Mouse (Mus musculus) adrenal gland, adult 2 months (tissue): Measurements from ENCODE around the gene Syt12. TPM values are rescaled to one million over a fixed set of nuclear protein-coding genes. Genes with fewer than 3 reads are reported as not detected.

Experiments used
- DNase-seq: peaks from one replicate; pipeline ENCODE4 v3.0.0; 2021
- polyA plus RNA-seq: library from polyadenylated mRNA; depleted of rRNA; stranded (reverse); fragments of >200 nt; gene quantifications from 2 replicates; pipeline ENCODE4 v1.2.3, GENCODE M21; 2012
- total RNA-seq, 2 experiments: library from RNA; stranded (reverse); gene quantifications; 2 replicates each; pipeline ENCODE4 v1.2.3; 2021

Gene Syt12
- total and polyA plus RNA-seq, 3 experiments = 58.0 to 124 (median 74.0) TPM

DNA sequence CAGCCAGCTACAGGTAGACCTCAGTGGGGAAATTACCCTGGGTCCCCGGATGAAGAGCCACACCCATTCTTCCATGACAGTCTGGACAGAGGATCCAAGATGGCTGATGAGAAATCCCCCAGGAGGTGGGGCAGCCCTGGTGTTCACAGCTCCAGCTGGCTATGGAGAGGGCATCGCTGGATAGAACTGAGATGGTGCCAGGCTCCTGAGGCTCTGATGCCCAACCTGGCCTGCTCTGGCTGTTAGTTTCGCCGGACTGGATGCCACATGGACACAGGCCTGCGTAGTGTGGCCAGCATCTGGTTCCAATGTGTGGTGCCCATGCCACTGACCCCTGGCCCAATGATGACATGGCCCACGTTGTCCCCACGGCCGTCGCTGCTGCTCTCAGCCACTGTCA, 29.8 kb downstream of the Syt12 start:
- no peak for DNase-seq

DNA sequence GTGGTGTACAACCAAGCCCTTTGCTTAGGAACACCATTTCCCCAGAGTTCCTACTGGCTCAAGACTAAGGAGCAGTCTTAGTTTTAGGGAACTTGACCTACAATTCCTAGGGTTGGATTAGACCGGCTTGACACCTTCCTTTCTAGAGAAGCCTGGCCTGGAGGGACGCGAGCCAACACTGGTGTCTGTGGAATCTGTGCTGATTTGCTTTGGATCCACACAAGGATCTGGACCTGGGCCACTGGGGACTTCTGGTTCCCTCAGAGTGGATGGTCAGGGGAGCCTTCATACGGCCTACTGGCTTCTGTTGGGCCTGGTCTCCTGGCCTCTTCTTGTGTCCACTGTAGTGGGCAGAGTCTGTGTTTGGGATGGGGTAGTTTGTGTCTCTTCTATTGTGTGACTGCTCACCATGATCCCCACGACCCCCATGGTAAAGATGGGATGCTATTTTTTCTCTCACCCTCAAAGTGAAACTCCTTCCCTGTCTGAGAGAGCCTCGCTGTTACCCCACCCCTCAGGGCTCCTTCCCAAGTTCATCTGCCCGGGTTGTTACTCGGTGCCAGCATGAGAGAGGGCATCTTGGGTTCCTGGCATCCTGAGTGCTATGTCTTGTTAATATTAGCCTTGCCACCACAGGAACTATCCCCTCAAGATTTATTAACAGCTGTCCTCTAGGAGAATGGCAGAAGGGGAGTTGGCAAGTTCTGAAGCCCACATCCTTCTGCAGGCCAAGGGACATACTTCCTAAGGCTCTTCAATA, 30.4 kb downstream of the Syt12 start:
- no peak for DNase-seq

DNA sequence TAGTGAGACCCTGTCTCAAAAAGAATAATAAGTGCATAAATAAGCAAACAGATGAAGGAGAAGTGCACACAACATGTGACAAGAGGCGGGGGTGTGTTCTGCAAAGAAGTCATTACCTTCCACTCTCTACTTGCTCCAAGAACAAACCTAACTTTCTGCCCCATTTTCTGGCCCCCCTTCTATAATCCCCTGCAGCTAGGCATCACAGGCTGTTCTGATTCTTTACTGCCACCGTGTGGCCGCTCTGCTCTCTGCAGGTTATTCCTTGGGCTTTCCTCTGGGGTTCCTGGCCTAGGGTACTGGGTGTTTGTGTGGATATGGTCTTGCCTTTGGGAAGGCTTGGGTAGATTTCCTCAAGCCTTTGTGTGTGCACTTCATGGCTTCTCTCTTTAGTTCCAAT, 34.8 kb downstream of the Syt12 start:
- DNase-seq = peak; percentile 78

DNA sequence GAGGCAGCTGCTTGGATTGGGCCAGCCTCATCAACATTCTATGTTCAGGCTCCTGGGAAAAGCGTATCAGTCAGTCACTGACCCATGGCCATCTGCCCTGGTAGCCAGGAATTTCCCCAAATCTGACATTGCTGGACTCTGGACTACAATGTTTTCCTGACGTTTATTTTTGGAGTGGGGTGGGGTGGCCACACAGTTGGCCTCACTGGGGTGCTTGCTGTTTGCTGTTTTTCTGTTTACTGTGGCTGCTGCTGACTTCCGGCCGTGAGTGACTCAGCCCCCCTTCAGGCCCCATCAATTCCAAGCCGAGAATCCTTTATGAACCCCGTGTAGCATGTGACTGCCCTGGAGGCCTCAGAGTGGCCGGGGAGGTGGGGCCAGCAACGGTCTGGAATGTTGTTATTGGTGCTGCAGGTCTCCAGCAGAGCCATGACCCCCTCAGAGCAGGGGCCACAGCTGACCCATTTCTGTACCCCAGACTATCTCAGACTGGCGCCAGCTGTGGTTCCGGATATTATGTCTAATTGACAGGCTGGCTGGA, 35.6 kb downstream of the Syt12 start:
- DNase-seq = peak; percentile 58

DNA sequence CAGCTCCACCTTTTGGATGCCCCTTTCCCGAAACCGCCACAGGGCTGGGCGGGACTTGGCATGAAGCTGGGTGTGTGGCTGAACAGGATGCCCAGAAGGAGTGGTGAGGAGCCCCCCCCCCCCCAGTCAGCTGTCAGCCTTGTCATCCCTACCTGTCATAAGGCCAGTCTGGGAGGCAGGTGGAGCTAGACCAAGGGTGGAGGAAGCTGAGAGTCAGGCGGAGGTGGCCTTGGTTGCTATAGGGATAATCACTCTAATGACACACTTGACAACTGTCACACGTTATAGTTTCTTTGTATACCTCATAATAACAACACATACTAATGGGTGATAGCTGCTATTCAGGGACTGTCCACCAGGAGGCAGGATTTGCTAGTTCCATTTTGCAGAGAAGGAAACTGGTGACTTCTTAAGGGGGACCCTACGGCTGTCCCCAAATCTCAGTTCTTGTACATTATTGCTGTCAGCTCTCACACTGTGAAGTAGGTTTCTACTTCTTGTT, 36.1 kb downstream of the Syt12 start:
- peak; percentile 52 for DNase-seq

DNA sequence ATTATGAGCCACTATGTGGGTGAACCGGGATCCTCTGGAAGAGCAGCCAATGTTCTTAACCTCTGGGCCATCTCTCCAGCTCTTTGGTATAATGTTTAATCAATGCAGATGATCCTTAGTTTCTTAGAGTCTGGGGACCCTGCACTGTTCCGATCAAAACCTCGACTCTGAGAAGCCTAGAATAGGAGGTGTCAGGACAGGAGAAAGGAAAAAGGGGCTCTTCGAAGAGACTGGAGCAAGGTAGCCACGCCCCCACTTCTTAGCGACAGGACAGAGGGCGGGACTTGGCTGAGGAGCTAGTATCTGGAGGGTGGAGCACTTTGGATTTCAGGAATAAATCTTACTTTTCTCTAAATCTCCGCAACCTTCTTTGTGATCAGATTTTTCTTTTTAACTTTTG, 37.0 kb downstream of the Syt12 start:
- peak; percentile 77 for DNase-seq

DNA sequence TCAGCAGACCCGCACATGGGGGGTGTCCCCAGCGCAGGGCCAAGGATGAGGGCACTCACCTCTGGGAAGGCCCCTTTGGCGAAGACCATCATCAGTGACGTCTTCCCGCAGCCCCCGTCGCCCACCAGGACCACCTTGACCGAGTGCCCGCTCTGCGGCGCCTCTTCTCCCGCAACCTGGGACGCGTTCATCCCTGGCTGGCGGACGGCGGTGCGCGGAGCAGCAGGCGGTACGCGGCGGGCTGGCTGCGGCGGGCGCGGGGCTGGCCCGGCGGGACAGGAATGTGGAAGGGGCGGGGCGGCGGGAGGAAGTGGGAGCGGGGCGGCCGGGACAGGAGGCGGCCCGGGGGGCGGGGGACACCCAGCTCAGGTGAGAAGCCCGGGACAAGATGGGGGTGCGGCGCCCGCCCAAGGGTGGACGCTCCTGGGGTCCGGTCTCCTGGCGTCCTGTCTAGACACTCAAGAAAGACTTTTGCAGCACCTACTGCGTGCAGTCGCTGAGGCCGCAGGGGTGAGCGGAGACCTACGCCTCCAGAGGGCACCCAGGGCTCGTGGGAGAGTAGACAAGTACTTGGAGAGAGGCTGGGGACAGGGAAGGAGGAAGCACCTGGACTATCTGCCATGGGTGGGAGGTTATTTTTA, 38.0 kb downstream of the Syt12 start, which contains the start of gene Rhod:
Rhod (minus strand) TSS at position 272 of the 641 bp plus-strand sequence.
- DNase-seq = peak; percentile 89

DNA sequence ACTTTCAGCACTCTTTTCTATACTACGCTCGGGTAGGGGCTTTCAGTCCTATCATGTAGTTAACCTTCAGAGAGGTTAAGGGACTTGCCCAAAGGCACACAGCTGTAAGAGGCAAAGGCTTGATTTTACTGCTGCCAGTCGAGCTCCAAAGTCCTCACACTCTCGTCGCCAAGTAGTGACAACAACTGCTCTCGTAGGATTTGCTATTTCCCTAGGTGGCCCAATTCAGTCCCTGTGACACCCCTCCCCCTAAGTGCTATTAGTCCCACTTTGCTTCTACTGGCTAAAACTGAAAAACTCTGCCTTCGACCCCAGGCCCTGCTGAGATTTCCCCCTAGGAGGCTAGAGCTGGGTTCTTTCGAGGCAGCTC, 38.5 kb downstream of the Syt12 start:
- no peak for DNase-seq

DNA sequence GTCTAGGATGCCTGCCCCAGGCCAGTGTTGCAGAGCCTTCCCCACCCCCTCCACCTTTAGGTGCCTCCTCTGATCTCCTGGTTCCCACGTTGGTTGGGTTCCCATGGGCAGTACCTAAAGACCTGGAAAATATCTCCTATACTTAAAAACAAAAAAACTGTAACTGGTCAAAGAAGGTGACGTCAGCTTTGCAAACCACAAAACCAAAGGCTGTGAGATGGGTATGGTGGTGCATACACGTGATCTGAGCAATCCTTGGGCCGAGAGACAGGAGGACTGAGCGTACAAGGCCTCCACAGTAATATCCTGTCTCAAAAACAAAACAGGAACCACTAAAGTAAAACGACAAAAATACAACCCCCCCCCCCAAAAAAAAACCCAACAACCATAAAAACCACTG, 39.4 kb downstream of the Syt12 start:
- no peak for DNase-seq

DNA sequence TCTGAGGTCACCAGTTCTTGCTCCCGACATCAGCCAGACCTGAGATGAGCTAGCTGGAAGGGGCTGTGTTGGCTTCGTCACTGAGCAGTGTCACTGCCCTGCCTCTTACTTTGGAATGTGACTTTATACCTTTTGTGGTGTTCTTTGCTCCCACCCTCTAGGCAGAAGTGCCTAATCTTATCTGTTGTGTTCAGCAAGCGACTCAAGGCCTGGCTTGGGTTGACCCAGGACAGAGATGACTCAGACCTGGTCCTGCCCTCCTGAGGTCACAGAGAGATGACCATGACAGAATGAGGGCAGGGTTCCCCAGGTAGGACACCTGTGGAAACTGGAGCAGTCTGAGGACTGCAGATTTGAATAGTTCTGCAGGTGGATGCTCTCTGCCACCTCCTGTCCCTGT, 41.0 kb downstream of the Syt12 start:
- DNase-seq = peak; percentile 68

DNA sequence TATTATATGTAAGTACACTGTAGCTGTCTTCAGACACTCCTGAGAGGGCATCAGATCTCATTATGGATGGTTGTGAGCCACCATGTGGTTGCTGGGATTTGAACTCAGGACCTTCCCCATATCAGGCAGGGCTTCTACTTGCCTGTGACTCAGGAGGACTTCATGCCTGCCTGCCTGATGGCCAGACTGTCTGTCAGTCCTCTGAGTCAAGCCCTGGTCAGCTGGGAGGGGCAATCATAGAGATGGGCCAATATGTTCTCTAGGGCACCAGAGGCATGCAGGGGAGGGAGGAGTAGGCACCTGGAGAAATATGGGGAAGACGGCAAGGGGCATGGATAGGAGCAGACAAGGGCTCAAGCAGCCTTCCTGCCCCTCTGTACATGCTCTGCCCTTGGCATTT, 42.2 kb downstream of the Syt12 start:
- peak; percentile 55 for DNase-seq

DNA sequence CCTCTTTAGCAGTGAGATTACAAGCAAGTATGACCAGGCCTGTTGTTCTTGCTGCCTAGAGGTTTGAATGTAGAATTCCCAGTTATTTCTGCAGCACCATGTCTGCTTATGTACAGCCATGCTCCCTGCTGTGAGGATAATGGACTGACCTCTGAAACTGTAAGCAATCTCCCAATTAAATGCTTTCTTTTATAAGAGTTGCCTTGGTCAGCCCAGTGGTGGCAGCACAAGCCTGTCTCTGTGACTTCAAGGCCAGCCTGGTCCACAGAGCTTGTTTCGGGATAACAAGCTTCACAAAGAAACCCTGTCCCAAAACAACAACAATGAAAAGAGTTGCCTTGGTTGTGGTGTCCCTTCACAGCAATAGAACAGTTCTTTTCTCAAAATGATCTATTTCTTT, 43.5 kb downstream of the Syt12 start:
- DNase-seq = no peak

DNA sequence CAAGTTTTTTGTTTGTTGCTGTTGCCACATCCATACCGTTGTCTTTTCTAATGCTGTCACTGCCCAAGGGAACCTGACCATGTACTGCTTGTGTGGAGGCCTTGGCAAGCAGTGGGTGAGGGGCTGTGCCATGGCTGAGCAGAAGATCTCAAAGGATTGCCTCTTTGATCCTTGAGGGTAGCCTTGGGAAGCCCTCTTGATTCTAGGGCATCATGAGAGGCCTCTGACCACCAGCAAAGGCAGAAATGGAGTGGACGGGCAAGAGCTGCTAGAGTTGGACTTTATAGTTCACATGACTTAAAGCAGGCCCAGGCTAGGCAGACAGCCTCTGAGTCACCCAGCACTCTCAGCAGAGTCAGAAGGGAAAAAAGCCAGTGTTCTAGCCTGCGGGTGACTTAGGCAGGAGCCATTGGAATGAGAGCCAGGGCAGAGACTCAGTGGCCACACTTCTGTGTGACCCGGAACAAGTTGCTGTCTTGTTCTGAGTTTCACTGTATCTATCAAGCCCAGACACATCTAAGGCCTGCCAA, 47.1 kb downstream of the Syt12 start:
- DNase-seq = peak; percentile 70

DNA sequence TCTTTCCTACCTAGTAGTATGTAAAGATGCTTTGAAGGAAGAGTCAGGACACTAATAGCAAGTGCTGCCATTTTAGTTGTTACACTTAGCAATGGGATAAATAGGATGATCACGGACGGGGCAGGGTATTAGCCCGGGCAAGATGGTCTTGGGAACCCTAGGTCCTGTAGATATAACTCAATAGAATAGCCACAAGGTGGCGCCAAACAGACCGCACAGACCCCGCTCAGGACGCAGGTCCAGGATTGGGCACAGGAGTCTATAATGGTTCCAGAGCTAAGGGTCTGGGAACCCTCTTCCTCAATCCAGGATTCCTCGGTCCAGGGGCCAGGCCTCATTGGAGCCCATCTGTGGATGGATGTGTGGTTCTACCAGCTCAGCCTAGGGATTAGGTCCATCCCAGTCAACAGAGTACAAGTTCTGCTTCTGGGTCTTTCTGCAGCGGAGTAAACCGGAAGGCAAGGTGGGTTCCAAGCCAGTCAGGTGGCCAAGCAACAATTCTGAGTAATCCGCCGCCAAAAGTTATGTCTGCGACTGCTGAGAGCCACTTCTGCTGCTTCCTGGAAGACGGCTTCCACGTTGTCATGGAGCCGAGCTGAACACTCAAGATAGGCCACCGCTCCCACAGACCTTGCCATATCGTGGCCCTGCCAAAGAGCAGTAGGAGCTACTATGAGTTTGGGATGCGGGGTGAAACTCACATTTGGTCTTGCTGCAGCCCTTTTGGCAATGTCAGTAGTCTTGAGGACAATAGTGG, 51.5 kb downstream of the Syt12 start:
- peak; percentile 41 for DNase-seq

DNA sequence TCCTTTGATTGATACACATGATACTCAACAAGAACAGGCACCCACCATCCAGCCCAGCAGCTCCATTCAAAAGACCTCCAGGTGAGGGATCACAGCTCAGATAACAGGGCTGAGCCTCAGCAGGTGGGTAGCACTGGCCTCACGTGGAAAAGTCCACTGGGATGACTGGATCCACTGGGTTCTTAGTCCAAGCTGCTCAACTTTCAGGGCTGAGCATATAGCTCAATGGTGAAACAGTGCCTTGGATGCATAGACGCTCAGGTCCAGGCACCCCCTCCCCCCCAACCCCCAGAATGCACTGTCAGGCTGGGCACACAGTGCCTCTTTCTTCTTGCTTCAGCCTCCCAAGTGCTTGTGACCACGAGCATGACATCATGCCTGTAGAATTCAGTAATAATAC, 54.2 kb downstream of the Syt12 start:
- DNase-seq = no peak

DNA sequence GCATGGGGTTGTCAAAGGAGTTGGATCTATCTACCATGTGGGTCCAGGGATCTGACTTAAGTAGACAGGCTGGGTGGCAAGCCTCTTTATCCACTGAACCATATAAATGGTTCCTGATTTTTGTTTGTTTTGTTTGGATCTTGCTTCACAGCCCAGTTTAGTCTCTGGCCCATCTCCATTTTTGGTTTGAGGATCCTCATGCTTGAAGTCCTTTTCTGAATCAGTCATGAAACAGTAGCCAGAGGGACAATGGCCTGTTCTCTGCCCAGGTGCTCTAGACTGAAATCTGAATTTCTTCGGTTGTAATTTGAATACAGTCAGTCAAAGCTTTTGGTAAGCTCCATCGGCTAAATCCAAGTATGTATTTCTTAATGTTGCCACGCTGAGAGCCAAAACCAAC, 54.7 kb downstream of the Syt12 start:
- no peak for DNase-seq

DNA sequence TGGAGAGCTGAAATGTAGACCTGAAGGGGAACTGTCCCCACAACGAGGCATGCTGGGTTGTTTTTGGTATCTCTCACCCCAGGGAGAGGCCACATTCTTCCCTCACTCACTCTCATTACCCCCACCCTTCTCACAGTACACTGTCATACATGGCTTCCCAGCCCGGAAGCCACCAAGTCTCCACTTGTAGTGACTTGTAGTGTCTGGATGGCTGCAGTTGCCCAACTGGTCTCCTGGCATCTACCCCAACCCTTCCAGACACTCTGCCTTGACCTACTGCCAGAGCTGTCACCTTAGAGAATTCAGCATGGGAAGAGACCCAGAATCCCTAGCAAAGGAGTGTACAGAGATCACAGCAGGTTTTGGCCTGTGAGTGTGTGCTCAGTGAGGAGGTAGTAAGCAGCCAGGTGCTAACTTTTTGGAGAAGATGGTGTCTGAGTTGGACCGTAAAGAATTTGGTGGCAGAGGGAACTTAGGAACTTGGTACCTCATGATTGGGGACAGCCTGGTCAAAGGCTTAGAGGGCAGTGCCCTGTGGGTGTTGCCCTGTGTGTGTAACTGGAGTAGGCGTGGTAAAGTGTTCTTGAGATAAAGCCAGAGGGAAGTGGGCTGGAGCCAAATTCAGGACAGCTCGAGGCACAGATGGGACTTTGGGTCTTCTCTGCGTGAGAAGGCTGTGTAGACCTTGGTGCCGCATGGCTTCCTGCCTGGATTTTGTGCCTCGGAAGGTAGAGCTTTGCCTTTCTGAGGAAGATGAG, 56.9 kb downstream of the Syt12 start:
- DNase-seq = peak; percentile 43

DNA sequence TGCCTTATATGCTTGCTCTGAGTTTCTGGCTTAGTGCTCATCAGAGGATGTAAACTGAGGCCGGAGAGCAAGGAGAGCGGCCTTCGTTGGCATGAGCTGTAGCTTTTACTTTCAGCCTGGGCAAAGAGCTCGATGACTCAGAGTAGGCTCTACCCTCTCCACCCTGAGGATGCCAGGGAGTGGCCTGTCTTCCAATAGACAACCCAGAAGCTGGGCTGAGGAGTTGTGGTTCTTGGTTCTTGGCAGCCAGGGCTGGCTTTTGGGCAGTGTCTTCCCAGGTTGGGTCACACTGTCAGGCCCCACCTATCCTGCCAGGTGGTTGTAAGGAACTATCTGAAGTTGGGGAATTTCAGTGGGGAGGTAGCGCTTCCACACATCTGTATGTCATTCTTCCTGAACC, 57.5 kb downstream of the Syt12 start:
- no peak for DNase-seq

DNA sequence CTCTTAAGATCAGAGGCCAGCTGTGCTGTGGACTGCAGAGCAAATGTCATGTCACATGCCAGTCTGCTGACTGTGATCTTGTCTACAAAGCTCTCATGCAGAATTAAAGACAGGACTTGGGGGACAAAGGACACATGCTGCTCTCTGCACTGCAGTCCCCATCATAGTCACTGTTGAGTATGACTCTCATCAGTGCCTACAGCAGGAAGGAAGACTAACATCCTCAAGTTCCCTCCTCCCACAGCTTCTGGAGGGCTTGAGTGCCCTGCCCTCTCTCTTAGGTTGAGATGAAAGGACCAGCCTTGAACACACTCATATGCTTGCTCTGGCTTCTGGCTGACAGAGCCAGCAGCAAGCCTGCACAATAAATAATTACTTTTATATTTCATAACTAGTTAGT, 59.5 kb downstream of the Syt12 start:
- no peak for DNase-seq

DNA sequence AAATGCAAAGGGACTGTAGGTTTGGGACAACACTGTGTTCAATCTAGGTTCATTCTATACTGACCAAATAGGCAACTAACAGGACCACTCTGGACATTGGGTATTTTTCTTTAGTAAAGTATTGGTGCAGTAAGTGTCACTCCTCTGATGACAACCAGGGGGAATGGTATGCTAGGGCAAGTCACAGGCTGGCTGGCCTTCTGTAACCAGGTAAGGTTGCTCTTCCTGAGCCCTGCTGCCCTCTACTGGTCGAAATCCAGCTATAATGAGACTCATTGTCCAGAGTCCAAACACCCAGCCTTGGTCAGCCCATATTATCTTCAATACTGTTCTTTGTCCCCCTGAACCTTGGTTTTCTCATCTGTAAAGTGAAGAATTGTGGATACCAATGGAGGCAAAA, 60.1 kb downstream of the Syt12 start:
- DNase-seq = peak; percentile 67

DNA sequence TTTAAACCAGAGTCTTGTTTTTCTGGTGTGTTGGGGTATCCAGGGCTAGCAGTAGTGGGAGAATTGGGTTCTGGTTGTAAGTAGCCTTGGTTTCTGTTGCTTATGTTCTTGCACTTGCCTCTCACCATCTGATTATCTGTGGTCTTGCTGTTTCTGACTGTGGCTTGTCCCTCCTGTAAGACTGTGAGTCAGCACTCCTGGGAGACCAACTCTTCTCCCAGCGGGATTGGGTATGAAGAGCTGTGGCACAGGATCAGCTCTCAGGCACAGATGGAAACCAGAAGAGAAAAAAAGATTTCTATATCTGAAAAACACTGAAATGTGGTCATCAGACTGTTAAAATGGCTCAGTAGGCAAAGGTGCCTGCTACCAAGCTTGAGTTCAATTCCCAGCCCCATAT, 62.6 kb downstream of the Syt12 start:
- DNase-seq = no peak

DNA sequence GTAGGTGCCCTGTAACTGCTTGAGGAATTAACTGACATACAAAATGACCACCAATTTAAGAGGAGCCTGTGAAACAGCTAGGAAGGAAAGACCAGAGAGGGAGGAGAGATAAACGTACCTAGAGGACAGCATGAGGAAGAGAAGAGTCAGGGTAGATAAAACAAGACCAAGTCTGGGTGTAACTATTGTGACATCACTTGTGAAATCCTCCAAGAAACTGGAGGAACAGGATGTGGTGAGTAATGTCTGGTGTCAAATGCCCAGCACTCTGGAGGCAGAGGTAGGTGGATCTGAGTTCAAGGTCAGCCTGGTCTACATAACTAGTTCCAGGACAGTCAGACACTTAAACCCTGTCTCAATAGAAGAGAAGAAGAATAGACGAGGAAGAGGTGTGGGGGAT, 68.2 kb downstream of the Syt12 start:
- peak; percentile 42 for DNase-seq
